Mouse (Mus musculus) kidney, embryonic 14.5 days (tissue): ENCODE measurements around the gene Dennd6a. TPM values are rescaled to one million over a fixed set of nuclear protein-coding genes. Genes with fewer than 3 reads are reported as not detected.
A peak's percentile ranks its signal among the peaks of the same experiment; 100 is the strongest.

ENCODE experiments used
- ATAC-seq: fragments of 200-750 bp; cut with Nextera tagmentation; 2 replicates; pipeline ENCODE4 v1.8.0; 2017; ENCODE audit warnings: moderate number of reproducible peaks, mild to moderate bottlenecking, moderate TSS enrichment, moderate library complexity; ENCODE audit not compliant: low FRiP score, low TSS enrichment
- H3K27ac ChIP-seq: fragments of 300-500 bp; sonication (generic); 2 replicates; pipeline ENCODE4 v1.5.1; 2014; ENCODE audit warnings: low read depth, mild to moderate bottlenecking, low read length, moderate library complexity, mixed read lengths
- H3K27me3 ChIP-seq: fragments of 300-500 bp; sonication (generic); 2 replicates; pipeline ENCODE4 v1.6.1; 2014; ENCODE audit warnings: mild to moderate bottlenecking, low read length; ENCODE audit not compliant: control insufficient read depth, insufficient read depth
- H3K36me3 ChIP-seq: fragments of 300-500 bp; sonication (generic); 2 replicates; pipeline ENCODE4 v1.6.1; 2014; ENCODE audit warnings: low read length, mixed read lengths; ENCODE audit not compliant: control insufficient read depth, insufficient read depth
- H3K4me1 ChIP-seq: fragments of 300-500 bp; sonication (generic); 2 replicates; pipeline ENCODE4 v1.6.1; 2014; ENCODE audit warnings: low read length, mixed read lengths; ENCODE audit not compliant: control insufficient read depth, insufficient read depth
- H3K4me2 ChIP-seq: fragments of 300-500 bp; sonication (generic); replicated peaks from 2 replicates; pipeline ENCODE4 v1.6.1; 2014; ENCODE audit warnings: low read depth, mild to moderate bottlenecking, low read length
- H3K4me3 ChIP-seq: fragments of 300-500 bp; sonication (generic); 2 replicates; pipeline ENCODE4 v1.5.1; 2014; ENCODE audit warnings: mild to moderate bottlenecking, low read length
- H3K9ac ChIP-seq: fragments of 300-500 bp; sonication (generic); 2 replicates; pipeline ENCODE4 v1.6.1; 2014; ENCODE audit warnings: low read depth, mild to moderate bottlenecking, low read length, moderate library complexity
- H3K9me3 ChIP-seq: fragments of 300-500 bp; sonication (generic); 2 replicates; pipeline ENCODE4 v1.6.1; 2016; ENCODE audit warnings: low read length; ENCODE audit not compliant: control insufficient read depth
- WGBS: fragments of 180-500 bp; shearing (Covaris S2); extraction: QIAGEN DNeasy Blood & Tissue Kit; methylation state at CpG from one replicate; pipeline ENCODE4 v1.1.7; 2014; 5-methylcytosine and 5-hydroxymethylcytosine counted together
- polyA plus RNA-seq: library from polyadenylated mRNA; unstranded; fragments of >200 nt; fragmentation: Nextera tagmentation; extraction: Ambion mirVana; gene quantifications from 2 replicates; pipeline ENCODE4 v1.2.1, GENCODE M21; 2014

Dennd6a gene
- polyA plus RNA-seq, 1 experiment from 2014 or later: 41.8 TPM

DNA sequence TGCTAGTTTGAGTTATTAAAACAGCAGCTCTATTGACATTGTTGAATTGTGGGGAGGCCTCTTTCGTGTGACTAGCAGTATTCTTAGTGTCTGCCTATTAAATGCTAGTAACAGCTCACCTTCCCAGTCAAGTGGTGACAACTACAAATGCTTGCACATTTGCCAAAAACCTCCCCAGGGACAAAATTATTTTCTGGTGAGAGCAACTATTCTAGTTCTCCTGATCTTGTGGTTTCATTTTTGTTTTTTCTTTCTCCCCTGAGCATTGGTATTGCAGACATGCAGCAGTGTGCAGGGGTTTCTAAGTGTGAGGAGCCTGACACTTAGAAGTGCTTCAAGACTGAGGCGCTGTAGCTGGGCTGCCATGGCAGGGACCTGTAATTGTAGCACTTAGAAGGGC, 74.2 kb downstream of the Dennd6a start:
- WGBS: 82% methylated on average over 2 of the region's 2 CpGs
- Histone ChIP-seq H3K36me3 (peaks cover 40% of the 10 kb centered on the region), H3K4me1 (peaks cover 4% of the 10 kb centered on the region; the same call in 1 of the 2 replicates), H3K27me3 (no peaks in the 10 kb centered on the region), H3K4me3 (no peak overlapping the region), H3K27ac (no peak overlapping the region), H3K9ac (no peak overlapping the region), H3K9me3 (no peaks in the 10 kb centered on the region), H3K4me2 (no peak overlapping the region)
- ATAC-seq: no peak

DNA sequence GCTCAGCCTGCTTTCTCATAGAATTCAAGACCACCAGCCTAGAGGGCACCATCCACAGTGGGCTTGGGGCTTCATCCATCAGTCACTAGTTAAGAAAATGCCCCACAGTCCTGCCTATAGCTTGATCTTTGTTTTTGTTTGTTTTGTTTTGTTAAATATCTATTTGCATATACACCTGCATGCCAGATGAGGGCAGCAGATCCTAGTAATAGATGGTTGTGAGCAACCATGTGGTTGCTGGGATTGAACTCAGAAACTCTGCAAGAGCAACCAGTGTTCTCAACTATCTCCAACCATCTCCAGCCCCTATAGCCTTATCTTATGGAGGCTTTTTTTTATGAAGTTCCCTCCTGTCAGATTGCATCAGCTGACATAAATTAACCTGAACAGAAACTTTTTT, 78.2 kb downstream of the Dennd6a start:
- ATAC-seq: no peak
- H3K4me1 ChIP-seq: no peaks in the 10 kb centered on the region
- no peak overlapping the region for H3K4me3 ChIP-seq
- H3K36me3 ChIP-seq: peaks cover 72% of the 10 kb centered on the region
- H3K4me2 ChIP-seq: no peak overlapping the region
- no peak overlapping the region for H3K9ac ChIP-seq
- H3K9me3 ChIP-seq: no peaks in the 10 kb centered on the region
- H3K27ac ChIP-seq: no peak overlapping the region
- no peaks in the 10 kb centered on the region for H3K27me3 ChIP-seq

DNA sequence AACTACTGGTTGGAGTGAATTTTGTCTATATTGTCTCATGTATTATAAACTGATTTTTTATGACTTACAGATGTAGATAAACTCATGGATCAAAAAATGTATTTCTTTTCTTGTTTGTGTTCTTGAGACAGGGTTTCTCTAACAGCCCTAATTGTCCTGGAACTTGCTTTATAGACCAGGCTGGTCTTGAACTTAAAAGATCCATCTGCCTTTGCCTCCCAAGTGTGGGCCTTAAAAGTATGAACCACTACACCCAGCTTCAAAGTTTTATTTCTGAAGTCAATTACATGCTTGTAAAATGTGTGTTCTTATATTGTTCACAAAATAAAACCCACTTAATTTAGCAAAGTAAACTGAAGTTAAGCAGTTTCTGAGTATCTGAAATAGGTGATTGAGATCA, 84.5 kb downstream of the Dennd6a start:
- H3K4me1 ChIP-seq: no peaks in the 10 kb centered on the region
- H3K9me3 ChIP-seq: no peaks in the 10 kb centered on the region
- peaks cover 59% of the 10 kb centered on the region for H3K36me3 ChIP-seq
- H3K4me3 ChIP-seq: no peak overlapping the region
- H3K9ac ChIP-seq: no peak overlapping the region
- H3K27me3 ChIP-seq: no peaks in the 10 kb centered on the region
- H3K27ac ChIP-seq: no peak overlapping the region
- ATAC-seq: no peak
- no peak overlapping the region for H3K4me2 ChIP-seq

DNA sequence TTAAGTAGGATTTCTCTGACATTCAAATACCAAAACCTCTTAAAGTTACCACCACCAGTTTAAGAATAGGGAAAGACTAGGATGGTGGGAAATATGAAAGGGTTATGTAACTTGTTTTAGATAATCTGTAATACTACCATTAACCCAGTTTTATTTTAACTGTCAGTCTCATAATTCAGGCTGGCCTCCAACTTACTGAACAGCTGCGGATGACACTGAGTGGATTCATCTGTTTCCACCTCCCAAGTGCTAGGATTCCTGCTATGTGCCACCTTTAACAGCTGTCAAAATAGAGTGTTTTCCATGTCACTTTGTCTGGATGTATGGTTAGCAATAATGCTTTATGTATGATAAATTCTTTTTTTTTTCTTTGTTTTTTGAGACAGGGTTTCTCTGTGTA, 86.6 kb downstream of the Dennd6a start:
- Histone ChIP-seq H3K4me3 (no peak overlapping the region), H3K4me1 (no peaks in the 10 kb centered on the region), H3K36me3 (peaks cover 56% of the 10 kb centered on the region), H3K27me3 (no peaks in the 10 kb centered on the region), H3K27ac (no peak overlapping the region), H3K4me2 (no peak overlapping the region), H3K9me3 (no peaks in the 10 kb centered on the region), H3K9ac (no peak overlapping the region)
- ATAC-seq: no peak
- 77% methylated on average over 1 of the region's 1 CpGs for WGBS

DNA sequence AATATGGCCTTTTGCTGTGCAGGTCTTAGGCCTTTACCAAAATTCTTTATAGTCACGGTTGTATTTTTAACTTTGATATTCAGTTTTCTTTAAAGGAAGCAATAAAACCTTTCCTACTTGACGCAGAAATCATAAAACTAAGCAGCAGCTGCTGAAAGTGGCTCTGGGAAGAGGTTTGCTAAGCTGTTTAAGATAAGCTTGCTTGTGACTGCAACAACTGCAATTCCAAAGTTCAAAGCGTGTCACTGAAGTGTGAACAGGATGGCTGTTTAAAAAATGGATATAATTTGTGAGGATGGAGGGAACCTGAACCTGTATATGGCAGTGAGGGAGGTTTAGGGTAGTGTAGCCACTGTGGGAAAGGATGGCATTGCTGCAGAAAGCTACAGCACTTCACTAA, 88.4 kb downstream of the Dennd6a start:
- no peak overlapping the region for H3K9ac ChIP-seq
- H3K36me3 ChIP-seq: peaks cover 54% of the 10 kb centered on the region
- peaks cover 3% of the 10 kb centered on the region for H3K4me1 ChIP-seq
- H3K27me3 ChIP-seq: no peaks in the 10 kb centered on the region
- 66% methylated on average over 3 of the region's 3 CpGs for WGBS
- H3K9me3 ChIP-seq: no peaks in the 10 kb centered on the region
- H3K27ac ChIP-seq: no peak overlapping the region
- no peak overlapping the region for H3K4me3 ChIP-seq
- no peak for ATAC-seq
- H3K4me2 ChIP-seq: no peak overlapping the region

DNA sequence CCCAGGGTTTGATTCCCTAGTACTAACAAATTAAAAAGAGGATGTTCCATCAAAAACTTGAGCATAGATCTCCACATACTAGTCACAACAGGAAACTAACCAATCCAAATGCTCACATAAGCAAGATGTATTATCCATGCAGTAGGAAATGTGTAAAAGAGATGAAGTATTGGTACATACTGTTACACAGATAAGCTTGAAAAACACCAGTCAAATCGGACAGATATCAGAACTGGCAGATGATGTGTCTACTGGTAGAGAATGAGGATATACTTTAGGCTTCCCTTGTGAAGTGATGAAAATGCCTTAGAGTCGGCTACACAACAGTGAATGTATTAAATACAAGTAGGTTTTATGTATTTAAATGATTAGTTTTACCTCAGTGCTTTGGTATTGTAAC, 88.8 kb downstream of the Dennd6a start:
- Histone ChIP-seq H3K27me3 (no peaks in the 10 kb centered on the region), H3K4me2 (no peak overlapping the region), H3K9me3 (no peaks in the 10 kb centered on the region), H3K9ac (no peak overlapping the region), H3K36me3 (peaks cover 49% of the 10 kb centered on the region), H3K4me3 (no peak overlapping the region), H3K27ac (no peak overlapping the region), H3K4me1 (peaks cover 6% of the 10 kb centered on the region)
- WGBS: 84% methylated on average over 2 of the region's 2 CpGs
- ATAC-seq: no peak

DNA sequence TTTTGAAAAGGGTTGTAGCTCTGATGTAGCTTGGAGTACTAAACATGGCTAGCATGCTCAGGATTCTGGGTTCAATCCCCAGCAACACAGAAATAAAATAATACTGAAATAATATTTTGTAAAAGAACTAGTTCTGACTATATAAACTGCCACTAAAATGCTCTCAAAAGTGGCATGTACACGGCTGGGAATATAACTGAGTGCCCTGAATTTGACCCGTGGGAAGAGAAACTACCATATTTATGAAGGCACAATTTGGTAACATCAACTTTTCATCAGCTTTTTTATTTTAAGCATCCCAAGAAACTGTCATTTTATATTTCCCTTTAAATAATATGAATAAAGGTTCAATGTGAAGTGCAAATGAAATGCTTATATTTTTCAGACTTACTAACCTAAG, 90.2 kb downstream of the Dennd6a start:
- Histone ChIP-seq H3K36me3 (peaks cover 40% of the 10 kb centered on the region), H3K4me2 (no peak overlapping the region), H3K9me3 (no peaks in the 10 kb centered on the region), H3K4me3 (no peak overlapping the region), H3K27ac (no peak overlapping the region), H3K27me3 (no peaks in the 10 kb centered on the region), H3K9ac (no peak overlapping the region), H3K4me1 (peaks cover 9% of the 10 kb centered on the region)
- ATAC-seq: no peak
- WGBS: 87% methylated on average over 2 of the region's 2 CpGs

DNA sequence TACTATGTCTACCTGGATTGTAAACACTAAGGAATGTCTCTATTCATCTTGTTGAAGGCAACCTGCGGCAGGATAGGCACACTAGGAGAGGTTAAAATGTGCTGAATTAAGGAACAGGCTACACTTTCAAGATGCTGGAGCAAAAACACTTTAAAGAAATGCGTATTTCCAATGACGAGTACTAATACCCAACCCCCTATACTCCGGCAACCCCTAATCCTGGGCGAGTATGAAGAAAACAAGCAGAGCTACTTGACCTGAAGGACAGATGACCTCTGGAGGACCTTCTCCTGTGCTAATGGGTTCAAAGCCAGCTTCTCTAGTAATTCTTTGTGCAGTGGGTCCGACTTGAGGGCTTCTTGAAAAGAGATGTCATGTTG, 94.3 kb downstream of the Dennd6a start:
- Histone ChIP-seq H3K4me2 (peak overlapping the region; percentile 95), H3K27ac (no peak overlapping the region), H3K4me1 (peaks cover 9% of the 10 kb centered on the region), H3K4me3 (peak overlapping the region; percentile 94), H3K27me3 (no peaks in the 10 kb centered on the region), H3K9ac (peak overlapping the region; percentile 86), H3K9me3 (no peaks in the 10 kb centered on the region), H3K36me3 (peaks cover 27% of the 10 kb centered on the region)
- ATAC-seq: no peak
- WGBS: 21% methylated on average over 6 of the region's 6 CpGs

DNA sequence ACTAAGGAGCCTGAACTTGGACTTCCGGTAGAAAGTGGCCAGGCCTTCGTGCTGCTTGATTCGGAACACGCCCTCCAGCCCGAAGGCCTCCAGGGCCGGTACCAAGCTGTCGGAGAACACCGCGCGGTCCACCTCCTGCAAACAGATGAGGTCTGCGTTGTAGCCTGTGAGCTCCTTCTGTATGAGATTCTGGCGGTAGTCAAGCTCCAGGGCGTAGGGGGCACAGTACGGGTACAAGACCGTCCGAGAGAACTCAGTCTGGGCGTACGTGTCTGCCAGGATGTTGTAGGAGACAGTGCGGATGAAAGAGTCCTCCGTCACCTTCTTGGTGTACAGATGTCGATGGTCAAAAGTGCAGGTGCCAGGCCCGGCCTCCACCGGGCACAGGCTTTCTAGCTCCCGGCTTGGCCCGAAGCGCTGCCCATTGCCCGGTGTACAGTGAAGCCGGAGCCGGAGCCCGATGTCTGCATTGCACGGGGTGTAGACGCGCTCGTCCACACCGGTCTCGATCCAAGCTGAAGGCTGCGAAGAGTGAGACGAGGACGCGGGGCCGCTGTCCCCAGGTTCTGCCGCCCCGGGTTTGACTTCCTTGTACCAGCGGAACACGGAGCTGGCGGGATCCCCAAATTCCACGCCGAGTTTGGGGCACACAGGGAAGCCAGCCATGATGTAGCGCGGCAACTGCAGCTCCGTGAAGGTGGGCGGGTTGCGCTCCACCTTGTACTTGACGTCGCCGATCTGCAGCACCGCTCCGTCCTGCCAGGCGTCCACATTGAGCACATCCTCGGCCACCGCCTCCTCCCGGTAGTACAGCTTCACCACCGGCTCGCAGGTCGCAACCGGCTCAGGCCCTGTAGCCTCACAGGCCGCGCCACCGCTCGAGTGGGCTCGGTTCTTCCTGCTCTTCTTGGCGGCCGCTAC, 95.0 kb downstream of the Dennd6a start:
- Histone ChIP-seq H3K4me1 (peaks cover 9% of the 10 kb centered on the region), H3K27me3 (no peaks in the 10 kb centered on the region), H3K4me2 (peak overlapping the region; percentile 95), H3K9me3 (no peaks in the 10 kb centered on the region), H3K9ac (peak overlapping the region; percentile 86), H3K27ac (peak overlapping the region; percentile 88), H3K4me3 (peak overlapping the region; percentile 94), H3K36me3 (peaks cover 24% of the 10 kb centered on the region)
- peak; percentile 50 for ATAC-seq
- 1% methylated on average over 73 of the region's 73 CpGs for WGBS
